Mouse (Mus musculus) testis, postnatal 10 days (tissue): ENCODE results near the gene Cdc37.

ENCODE experiments used
- DNase-seq: peaks from one replicate; pipeline ENCODE4 v3.0.0; 2021; ENCODE audit warnings: low spot score

The Cdc37 gene

GRCm38 (mm10) chr9:21097793-21098192 is 52.0 kb downstream of the Cdc37 start:
- DNase-seq: no peak

- no peak for DNase-seq
Observed at GRCm38 (mm10) chr9:21095958-21096357, 53.8 kb downstream of the Cdc37 start.

DNA sequence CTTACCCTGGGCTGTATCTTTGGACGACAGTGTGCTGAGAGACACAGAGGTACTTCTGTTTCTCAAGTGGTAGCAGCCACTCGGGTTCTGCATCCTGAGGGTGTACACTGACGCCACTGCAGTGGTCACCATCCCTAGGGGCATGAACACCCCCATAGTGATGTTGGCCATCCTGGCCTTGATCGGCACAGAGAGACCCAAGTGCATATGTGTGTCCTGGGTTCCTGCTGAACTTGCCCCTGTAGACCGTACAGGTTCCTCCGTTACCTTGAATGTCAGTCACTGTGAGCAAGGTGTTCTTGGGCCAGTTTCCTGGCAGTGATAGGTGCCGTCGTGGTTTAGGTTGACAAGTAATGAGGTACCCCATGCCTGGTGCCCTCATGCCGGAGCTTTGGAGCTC is 56.4 kb downstream of the Cdc37 start:
- no peak for DNase-seq

- DNase-seq: peak; percentile 98
Observed at GRCm38 (mm10) chr9:21091707-21092320, 58.0 kb downstream of the Cdc37 start, which contains the start of the genes Gm38431 and Raver1. Gene Gm38431 (minus strand): TSS chr9:21091997. Gene Raver1 (minus strand): TSS chr9:21092008.

DNA sequence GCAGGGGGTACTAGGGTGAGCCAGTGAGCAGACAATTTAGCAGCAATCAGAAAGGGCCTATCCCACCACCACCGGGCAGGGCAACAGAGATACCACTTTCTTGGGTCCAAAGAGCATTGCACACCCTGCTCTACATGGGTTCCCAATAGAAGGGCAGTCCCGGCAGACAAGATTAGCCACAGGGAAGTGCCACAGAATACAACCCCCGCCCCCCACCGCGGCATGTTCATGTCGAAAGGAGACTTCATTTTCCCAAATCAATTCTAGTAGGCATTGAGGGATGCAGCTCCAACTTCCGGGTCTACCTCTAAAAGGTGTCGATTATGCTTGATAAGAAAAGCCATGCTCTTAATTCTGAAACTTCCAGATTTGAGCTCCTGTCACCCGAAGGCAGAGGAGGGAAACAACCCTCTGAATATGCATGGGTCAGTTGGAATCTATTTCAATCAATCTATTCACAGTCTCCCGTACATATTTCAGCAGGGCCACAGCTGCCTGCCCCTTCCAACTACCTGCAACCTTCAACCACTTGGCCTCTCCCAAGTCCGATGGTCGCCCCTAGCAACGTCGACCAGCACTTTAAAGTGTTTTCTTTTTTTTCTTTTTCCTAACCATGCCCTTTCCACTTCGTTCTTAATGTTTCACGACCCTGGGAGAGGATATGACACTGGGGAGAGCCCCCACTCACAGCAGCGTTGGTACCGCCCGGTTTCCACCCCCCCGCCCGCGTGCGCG is 58.6 kb downstream of the Cdc37 start:
- DNase-seq: no peak

GRCm38 (mm10) chr9:21090537-21090936 is 59.2 kb downstream of the Cdc37 start:
- no peak for DNase-seq

- DNase-seq: no peak
Observed at GRCm38 (mm10) chr9:21083324-21083723, 66.5 kb downstream of the Cdc37 start.
